Mouse (Mus musculus): ENCODE measurements around the gene Zfp1. TPM values are rescaled to one million over a fixed set of nuclear protein-coding genes. Genes with fewer than 3 reads are reported as not detected.
A peak's percentile ranks its signal among the peaks of the same experiment; 100 is the strongest.

Zfp1 gene
- 23.9 TPM for polyA plus RNA-seq (2021)

DNA sequence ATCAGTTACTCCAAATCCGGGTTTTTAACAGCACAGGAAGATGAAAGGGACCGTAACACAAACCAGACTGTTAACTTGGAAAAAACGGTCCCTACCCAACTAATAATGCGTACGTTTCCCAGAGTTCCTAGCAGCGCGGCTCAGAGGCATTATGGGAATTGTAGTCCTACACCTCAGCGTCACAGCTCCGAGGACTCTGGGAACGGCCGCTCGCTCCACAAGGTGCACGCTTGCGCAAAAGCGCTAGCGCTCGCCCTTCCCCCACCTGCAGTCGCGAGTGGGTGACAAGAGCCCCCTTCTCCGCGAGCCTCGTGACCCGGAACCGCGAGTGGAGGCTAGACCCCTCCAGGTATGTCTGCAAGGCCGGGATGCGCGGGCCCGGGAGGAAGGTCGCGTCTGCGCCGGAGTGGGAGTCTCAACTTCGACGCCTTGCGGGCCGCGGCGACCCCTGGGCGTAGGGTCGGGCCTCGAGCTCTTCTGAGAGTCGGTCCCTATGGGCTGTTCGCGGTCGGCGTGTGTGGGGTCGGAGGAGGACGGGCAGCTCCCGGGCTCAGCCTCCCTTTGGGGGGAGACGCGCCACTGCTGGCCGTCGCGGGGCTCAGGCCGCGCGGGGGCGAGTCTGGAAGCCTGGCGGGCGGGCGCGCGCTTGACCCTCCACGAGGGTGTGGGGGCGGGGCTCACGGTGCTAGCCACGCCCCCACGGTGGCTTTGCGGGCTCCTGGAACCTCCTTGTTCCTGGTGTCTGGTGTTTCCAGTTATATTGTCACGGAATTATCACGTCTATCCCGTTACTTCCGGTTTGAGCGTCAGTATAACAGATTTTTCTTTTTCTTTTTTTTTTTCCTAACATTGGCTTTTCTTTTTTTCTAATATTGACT lies at the start of gene Zfp1:
TSS of gene Zfp1 (plus strand) at position 138 of the 878 bp plus-strand sequence.
- DNase-seq (ENCODE audit: low read depth, low spot score) (peak; percentile 64), ATAC-seq (peak; percentile 76)
- TF ChIP-seq CTCF (IDR thresholded peaks at IDR 0.05): no peak
- in situ Hi-C loops (cut with MboI; ENCODE audit: low pct_unique_long_range_greater_than_20kb): no loop called here
- H3K27me3 ChIP-seq: no peaks in the 10 kb centered on the region
- POLR2A ChIA-PET: interaction anchor here (0.6 to 0.7 kb wide), 3 partner anchors 14 to 218 kb away, joined by 3 read pairs; no protein-coding TSS in a partner anchor
- CTCF ChIA-PET: interaction anchor here (1.1 kb wide), 1 partner anchor 20 kb away, joined by 5 read pairs; no protein-coding TSS in a partner anchor

GRCm38 (mm10) chr8:111594044-111594840 lies 49.0 kb upstream of the Zfp1 start:
- no peak for ATAC-seq
- CTCF ChIA-PET: interaction anchor here (1.1 kb wide), 1 partner anchor 23 kb away, joined by 3 read pairs; no protein-coding TSS in a partner anchor
- in situ Hi-C loops (cut with MboI; ENCODE audit: low pct_unique_long_range_greater_than_20kb): no loop called here
- POLR2A ChIA-PET: no interaction called here
- H3K27me3 ChIP-seq: no peaks in the 10 kb centered on the region
- no peak for DNase-seq (ENCODE audit: low read depth, low spot score)
- TF ChIP-seq CTCF (IDR thresholded peaks at IDR 0.05): no peak

DNA sequence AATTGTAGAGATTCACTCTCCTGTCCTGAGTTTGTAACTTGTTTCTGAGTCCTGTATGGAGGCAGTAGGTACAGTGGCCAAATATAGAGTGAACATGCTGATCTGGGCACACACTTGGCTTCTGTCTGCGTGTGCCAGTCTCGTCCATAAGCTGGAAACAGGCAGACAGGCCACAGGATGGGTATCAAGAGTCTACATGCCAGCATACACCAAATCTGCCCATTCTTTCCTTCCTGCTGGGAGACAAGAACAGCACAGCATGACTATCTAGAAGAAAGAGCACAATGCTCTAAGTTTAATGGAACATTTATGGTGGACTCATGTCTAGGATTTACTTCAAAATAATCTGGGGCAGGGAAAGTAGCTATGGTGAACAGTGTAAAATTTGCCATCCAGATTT lies 48.2 kb upstream of the Zfp1 start:
- in situ Hi-C loops (cut with MboI; ENCODE audit: low pct_unique_long_range_greater_than_20kb): no loop called here
- CTCF ChIA-PET: interaction anchor here (1.1 kb wide), 1 partner anchor 9 kb away, joined by 3 read pairs; no protein-coding TSS in a partner anchor
- no peaks in the 10 kb centered on the region for H3K27me3 ChIP-seq
- DNase-seq (ENCODE audit: low read depth, low spot score) (no peak), ATAC-seq (no peak)
- POLR2A ChIA-PET: no interaction called here
- no peak for TF ChIP-seq CTCF (IDR thresholded peaks at IDR 0.05)

DNA sequence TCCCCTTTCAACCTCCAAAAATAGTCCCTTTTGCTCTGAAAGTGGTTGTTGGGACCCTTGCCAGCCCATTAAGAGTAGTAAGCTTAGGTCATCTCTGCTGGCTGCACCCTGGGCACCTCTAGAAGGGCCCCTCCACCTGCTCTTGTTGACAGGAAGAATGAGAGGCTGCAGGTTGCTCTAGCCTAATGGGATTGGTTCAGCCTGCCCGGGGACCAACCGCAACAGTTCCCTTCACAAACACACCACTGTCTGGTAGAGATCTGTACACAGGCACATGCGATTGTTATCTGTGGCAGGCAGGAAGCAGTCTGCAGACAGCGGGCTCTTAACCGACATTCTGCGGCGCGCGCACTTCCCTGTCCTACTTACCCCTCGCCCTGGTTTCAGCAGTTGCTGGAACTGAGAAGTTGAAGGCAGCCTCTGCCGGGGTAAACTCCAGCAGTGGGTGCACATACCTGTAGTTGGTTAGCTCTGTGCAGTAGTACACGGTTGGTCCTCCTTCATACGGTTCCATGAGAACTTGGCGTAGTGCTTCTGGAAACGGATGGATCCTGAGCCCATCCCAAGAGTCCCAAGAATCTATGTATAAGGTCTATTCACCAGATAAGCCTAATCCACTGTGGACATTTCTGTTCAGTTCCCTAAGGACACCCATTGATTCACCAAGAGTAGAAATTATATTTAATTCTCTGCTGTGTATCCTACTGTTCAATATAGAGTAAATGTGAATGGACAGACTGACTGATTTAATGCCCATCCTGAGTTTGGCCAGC lies 47.3 kb upstream of the Zfp1 start:
- POLR2A ChIA-PET: no interaction called here
- H3K27me3 ChIP-seq: no peaks in the 10 kb centered on the region
- ATAC-seq (no peak), DNase-seq (ENCODE audit: low read depth, low spot score) (no peak)
- CTCF ChIA-PET: interaction anchor here (1.1 kb wide), 1 partner anchor 8 kb away, joined by 3 read pairs; no protein-coding TSS in a partner anchor
- in situ Hi-C loops (cut with MboI; ENCODE audit: low pct_unique_long_range_greater_than_20kb): no loop called here
- no peak for TF ChIP-seq CTCF (IDR thresholded peaks at IDR 0.05)

DNA sequence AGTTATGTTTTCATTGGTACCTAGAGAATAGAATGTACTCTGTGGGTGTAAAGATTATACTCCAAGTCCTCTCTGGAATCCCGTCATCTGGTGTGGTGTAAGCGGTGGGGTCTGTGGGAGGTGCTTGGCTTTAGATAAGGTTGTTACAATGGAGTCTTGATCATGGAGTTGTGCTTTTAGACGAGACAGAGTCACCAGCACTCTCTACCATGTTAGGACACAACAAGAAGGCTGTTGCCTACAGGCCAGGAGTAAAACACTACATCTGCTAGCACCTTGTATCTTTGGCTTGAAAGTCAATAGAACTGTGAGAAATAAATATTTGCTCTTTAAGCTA lies 46.7 kb upstream of the Zfp1 start:
- ATAC-seq (no peak), DNase-seq (ENCODE audit: low read depth, low spot score) (no peak)
- in situ Hi-C loops (cut with MboI; ENCODE audit: low pct_unique_long_range_greater_than_20kb): no loop called here
- TF ChIP-seq CTCF (IDR thresholded peaks at IDR 0.05): no peak
- ChIA-PET POLR2A (no interaction called here), CTCF (no interaction called here)
- no peaks in the 10 kb centered on the region for H3K27me3 ChIP-seq

- in situ Hi-C loops (cut with MboI; ENCODE audit: low pct_unique_long_range_greater_than_20kb): no loop called here
Observed at GRCm38 (mm10) chr8:111597310-111597709, 45.9 kb upstream of the Zfp1 start.

GRCm38 (mm10) chr8:111599707-111600444 lies 43.3 kb upstream of the Zfp1 start:
- DNase-seq (ENCODE audit: low read depth, low spot score): no peak
- CTCF ChIA-PET: interaction anchor here (1.2 kb wide), 2 partner anchors 9 to 15 kb away, joined by 3 read pairs; no protein-coding TSS in a partner anchor
- no peaks in the 10 kb centered on the region for H3K27me3 ChIP-seq
- TF ChIP-seq CTCF (IDR thresholded peaks at IDR 0.05): no peak
- POLR2A ChIA-PET: no interaction called here
- in situ Hi-C loops (cut with MboI; ENCODE audit: low pct_unique_long_range_greater_than_20kb): no loop called here
- no peak for ATAC-seq

More at GRCm38 (mm10) chr8:111597310-111597709, 45.9 kb upstream of the Zfp1 start:
- ATAC-seq (peak; percentile 67), DNase-seq (ENCODE audit: low read depth, low spot score) (peak; percentile 46)
- H3K27me3 ChIP-seq: no peaks in the 10 kb centered on the region
- no peak for TF ChIP-seq CTCF (IDR thresholded peaks at IDR 0.05)
- POLR2A ChIA-PET: no interaction called here
- CTCF ChIA-PET: no interaction called here

DNA sequence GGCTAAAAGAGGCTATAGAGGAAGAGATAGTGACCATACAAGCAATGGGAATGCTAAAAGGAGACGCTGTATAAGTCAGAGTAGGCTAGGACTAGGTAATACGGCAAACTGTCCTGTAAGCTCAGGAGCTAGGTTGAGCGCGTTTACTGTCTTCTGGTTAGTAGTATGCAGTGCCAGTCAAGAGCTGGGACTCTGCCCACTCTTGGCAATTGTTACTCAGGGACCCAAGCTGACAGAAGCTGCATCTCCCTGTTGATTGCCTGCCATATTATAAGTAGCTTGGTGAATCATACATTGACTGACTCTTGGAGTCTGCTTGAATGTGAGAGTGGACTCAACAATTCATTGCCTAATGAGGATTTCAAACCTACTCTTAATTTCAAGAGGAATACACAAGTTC lies 41.2 kb upstream of the Zfp1 start:
- ChIA-PET CTCF (interaction anchor here (1.2 kb wide), 1 partner anchor 10 kb away, joined by 3 read pairs; no protein-coding TSS in a partner anchor), POLR2A (no interaction called here)
- H3K27me3 ChIP-seq: no peaks in the 10 kb centered on the region
- no peak for TF ChIP-seq CTCF (IDR thresholded peaks at IDR 0.05)
- DNase-seq (ENCODE audit: low read depth, low spot score) (no peak), ATAC-seq (no peak)
- in situ Hi-C loops (cut with MboI; ENCODE audit: low pct_unique_long_range_greater_than_20kb): no loop called here

- no peak for ATAC-seq
- H3K27me3 ChIP-seq: no peaks in the 10 kb centered on the region
- in situ Hi-C loops (cut with MboI; ENCODE audit: low pct_unique_long_range_greater_than_20kb): no loop called here
- DNase-seq (ENCODE audit: low read depth, low spot score): no peak
- TF ChIP-seq CTCF (IDR thresholded peaks at IDR 0.05): no peak
- ChIA-PET POLR2A (no interaction called here), CTCF (no interaction called here)
Observed at GRCm38 (mm10) chr8:111604986-111605385, 38.2 kb upstream of the Zfp1 start.

DNA sequence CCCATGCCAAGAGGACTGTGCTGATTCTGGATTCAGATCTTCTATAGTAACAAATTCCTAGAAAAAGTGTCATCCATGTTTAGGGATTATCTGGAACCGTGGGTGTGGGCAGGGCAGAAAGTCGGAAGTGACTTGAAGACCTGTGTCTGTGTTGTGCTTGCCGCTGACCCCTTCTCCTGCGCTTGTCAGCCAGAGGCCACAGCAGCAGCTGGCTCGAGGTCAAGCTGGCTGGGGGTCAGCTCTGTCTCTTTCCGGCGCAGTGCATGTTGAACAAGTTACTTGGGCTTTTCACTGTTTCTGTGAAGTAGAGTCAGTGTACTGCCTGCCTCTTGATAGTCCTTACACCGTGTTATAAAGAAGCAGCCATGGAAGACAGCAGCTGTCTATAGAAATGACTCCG lies 36.2 kb upstream of the Zfp1 start:
- DNase-seq (ENCODE audit: low read depth, low spot score) (no peak), ATAC-seq (no peak)
- ChIA-PET CTCF (no interaction called here), POLR2A (no interaction called here)
- TF ChIP-seq CTCF (IDR thresholded peaks at IDR 0.05): no peak
- in situ Hi-C loops (cut with MboI; ENCODE audit: low pct_unique_long_range_greater_than_20kb): no loop called here
- H3K27me3 ChIP-seq: no peaks in the 10 kb centered on the region
